Mouse (Mus musculus) neural tube, embryonic 14.5 days (tissue): ENCODE measurements around the gene Cux2. TPM values are rescaled to one million over a fixed set of nuclear protein-coding genes. Genes with fewer than 3 reads are reported as not detected.

Experiments
- ATAC-seq: fragments of 200-750 bp; cut with Nextera tagmentation; 2 replicates; pipeline ENCODE4 v1.8.0; 2017; ENCODE audit warnings: low read depth, mild to moderate bottlenecking, moderate TSS enrichment, moderate library complexity
- H3K27ac ChIP-seq: fragments of 300-500 bp; sonication (generic); 2 replicates; pipeline ENCODE4 v1.5.1; 2014; ENCODE audit warnings: low read depth, mild to moderate bottlenecking, control low read depth, low read length, moderate library complexity, mixed read lengths
- H3K27me3 ChIP-seq: fragments of 300-500 bp; sonication (generic); 2 replicates; pipeline ENCODE4 v1.6.1; 2014; ENCODE audit warnings: low read length; ENCODE audit not compliant: control insufficient read depth, insufficient read depth
- H3K36me3 ChIP-seq: fragments of 300-500 bp; sonication (generic); 2 replicates; pipeline ENCODE4 v1.6.1; 2014; ENCODE audit warnings: low read length, mixed read lengths; ENCODE audit not compliant: control insufficient read depth, insufficient read depth
- H3K4me1 ChIP-seq: fragments of 300-500 bp; sonication (generic); 2 replicates; pipeline ENCODE4 v1.6.1; 2014; ENCODE audit warnings: low read length; ENCODE audit not compliant: control insufficient read depth, insufficient read depth
- H3K4me2 ChIP-seq: fragments of 300-500 bp; sonication (generic); 2 replicates; pipeline ENCODE4 v1.6.1; 2014; ENCODE audit warnings: mild to moderate bottlenecking, low read depth, low read length, control low read depth
- H3K4me3 ChIP-seq: fragments of 300-500 bp; sonication (generic); 2 replicates; pipeline ENCODE4 v1.5.1; 2014; ENCODE audit warnings: low read depth, low read length, control low read depth, mixed read lengths
- H3K9ac ChIP-seq: fragments of 300-500 bp; sonication (generic); replicated peaks from 2 replicates; pipeline ENCODE4 v1.6.1; 2014; ENCODE audit warnings: low read depth, mild to moderate bottlenecking, control low read depth, low read length, mixed read lengths
- H3K9me3 ChIP-seq: fragments of 300-500 bp; sonication (generic); 2 replicates; pipeline ENCODE4 v1.6.1; 2016; ENCODE audit warnings: low read length; ENCODE audit not compliant: control insufficient read depth
- WGBS: fragments of 180-500 bp; shearing (Covaris S2); extraction: QIAGEN DNeasy Blood & Tissue Kit; methylation state at CpG from one replicate; pipeline ENCODE4 v1.1.7; 2014; 5-methylcytosine and 5-hydroxymethylcytosine counted together
- polyA plus RNA-seq: library from polyadenylated mRNA; unstranded; fragments of >200 nt; fragmentation: Nextera tagmentation; extraction: Ambion mirVana; gene quantifications from 2 replicates; pipeline ENCODE4 v1.2.1, GENCODE M21; 2014

Gene Cux2
- polyA plus RNA-seq, 1 experiment from 2014 or later = 31.3 TPM

GRCm38 (mm10) chr5:121821116-121821515 lies 228.8 kb downstream of the Cux2 start:
- Histone ChIP-seq H3K27me3 (no peaks in the 10 kb centered on the region), H3K4me1 (no peaks in the 10 kb centered on the region), H3K9me3 (no peaks in the 10 kb centered on the region), H3K9ac (no peak overlapping the region), H3K4me3 (no peak overlapping the region), H3K4me2 (no peak overlapping the region), H3K27ac (no peak overlapping the region), H3K36me3 (peaks cover 28% of the 10 kb centered on the region)
- WGBS = 81% methylated on average over 5 of the region's 5 CpGs
- no peak for ATAC-seq

DNA sequence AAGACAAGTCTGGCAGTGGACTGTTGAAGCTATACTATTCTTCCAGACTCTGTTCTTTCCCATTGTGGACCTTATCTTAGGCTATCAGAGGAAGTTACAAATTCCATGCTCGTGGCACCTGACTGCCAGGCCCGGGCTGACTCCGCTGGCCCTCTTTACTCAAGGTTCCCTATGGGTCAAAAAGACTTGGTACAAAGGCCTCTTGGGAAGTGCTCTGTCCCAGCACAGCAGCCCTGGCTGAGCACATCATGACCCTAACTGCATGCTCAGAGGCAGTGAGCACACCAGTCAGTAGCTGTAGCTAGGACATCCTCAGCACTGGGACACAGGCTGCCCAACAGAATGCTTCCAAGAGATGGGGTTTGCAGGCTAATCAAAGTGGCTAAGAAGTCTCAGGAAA lies 229.2 kb downstream of the Cux2 start:
- Histone ChIP-seq H3K36me3 (peaks cover 32% of the 10 kb centered on the region), H3K4me1 (no peaks in the 10 kb centered on the region), H3K27ac (no peak overlapping the region), H3K9ac (no peak overlapping the region), H3K4me3 (no peak overlapping the region), H3K4me2 (no peak overlapping the region), H3K27me3 (no peaks in the 10 kb centered on the region), H3K9me3 (no peaks in the 10 kb centered on the region)
- ATAC-seq = no peak
- 90% methylated on average over 3 of the region's 3 CpGs for WGBS

DNA sequence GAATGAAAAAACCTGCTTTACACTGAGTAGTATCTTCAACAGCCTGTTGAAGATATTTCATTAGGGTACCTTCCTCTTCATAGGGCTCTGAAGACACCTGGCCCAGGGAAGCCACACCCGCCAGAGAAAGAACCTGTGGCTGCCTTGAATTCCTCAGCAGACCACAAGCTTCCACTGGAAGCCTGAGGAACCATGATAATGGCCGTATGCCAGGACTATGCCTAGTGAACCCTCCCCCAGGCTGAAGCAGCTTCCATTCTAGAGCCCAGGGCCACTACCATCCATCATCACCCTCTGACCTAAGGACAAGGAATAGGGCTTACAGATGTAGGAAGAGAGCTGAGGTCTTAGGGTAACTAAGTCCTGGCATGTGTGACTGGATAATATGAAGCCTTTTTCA lies 229.7 kb downstream of the Cux2 start:
- Histone ChIP-seq H3K36me3 (peaks cover 32% of the 10 kb centered on the region), H3K4me2 (no peak overlapping the region)

DNA sequence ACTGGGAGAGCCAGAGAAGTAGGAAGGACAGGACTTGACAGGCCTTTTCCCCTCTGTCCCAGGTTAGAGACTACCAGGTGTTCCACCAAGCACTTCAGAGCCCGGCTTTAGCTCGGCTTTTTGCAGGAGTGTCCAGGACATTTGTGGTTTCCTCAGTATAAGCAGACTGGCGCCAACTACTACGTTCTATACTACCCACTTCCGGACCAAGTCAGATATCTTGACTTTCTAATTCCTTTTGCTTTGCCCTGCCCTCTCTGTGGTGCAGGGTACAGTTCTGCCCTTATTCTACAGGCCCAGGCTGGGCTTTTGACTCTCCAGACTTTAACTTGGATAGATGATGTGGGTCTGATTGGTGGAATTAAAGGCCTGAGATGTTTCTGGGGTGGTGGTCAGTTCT lies 230.3 kb downstream of the Cux2 start:
- Histone ChIP-seq H3K36me3 (peaks cover 32% of the 10 kb centered on the region), H3K9ac (no peak overlapping the region), H3K27me3 (no peaks in the 10 kb centered on the region), H3K9me3 (no peaks in the 10 kb centered on the region), H3K4me1 (no peaks in the 10 kb centered on the region), H3K4me2 (no peak overlapping the region), H3K27ac (no peak overlapping the region), H3K4me3 (no peak overlapping the region)
- WGBS = 95% methylated on average over 5 of the region's 5 CpGs
- no peak for ATAC-seq

More for the DNA sequence above, 229.7 kb downstream of the Cux2 start:
- 96% methylated on average over 2 of the region's 2 CpGs for WGBS
- Histone ChIP-seq H3K4me1 (no peaks in the 10 kb centered on the region), H3K27me3 (no peaks in the 10 kb centered on the region), H3K27ac (no peak overlapping the region), H3K4me3 (no peak overlapping the region), H3K9ac (no peak overlapping the region), H3K9me3 (no peaks in the 10 kb centered on the region)
- no peak for ATAC-seq

DNA sequence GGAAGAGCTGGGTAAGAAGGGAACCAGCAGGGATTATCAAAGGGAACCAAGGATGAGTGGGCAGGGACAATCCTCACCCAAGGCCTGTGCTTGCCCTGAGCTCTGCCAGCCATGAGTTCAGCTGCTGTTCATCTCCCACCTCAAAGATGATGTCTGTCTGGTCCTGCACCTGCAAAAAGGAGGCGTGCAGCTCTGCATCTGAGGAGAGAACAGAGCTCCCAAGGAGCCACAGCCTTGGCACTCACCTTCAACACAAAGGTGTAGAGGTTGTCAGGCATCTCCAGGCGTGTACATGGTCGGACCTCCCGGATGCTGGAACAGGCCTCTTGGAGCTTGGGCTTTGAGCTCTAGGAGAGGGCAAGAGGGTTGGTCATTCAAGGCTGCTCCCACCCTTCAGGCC lies 231.0 kb downstream of the Cux2 start:
- no peak for ATAC-seq
- H3K4me2 ChIP-seq = no peak overlapping the region
- H3K4me1 ChIP-seq = no peaks in the 10 kb centered on the region
- H3K9ac ChIP-seq = no peak overlapping the region
- no peak overlapping the region for H3K27ac ChIP-seq
- WGBS = 98% methylated on average over 4 of the region's 4 CpGs
- H3K4me3 ChIP-seq = no peak overlapping the region
- peaks cover 37% of the 10 kb centered on the region for H3K36me3 ChIP-seq
- H3K9me3 ChIP-seq = no peaks in the 10 kb centered on the region
- H3K27me3 ChIP-seq = no peaks in the 10 kb centered on the region

DNA sequence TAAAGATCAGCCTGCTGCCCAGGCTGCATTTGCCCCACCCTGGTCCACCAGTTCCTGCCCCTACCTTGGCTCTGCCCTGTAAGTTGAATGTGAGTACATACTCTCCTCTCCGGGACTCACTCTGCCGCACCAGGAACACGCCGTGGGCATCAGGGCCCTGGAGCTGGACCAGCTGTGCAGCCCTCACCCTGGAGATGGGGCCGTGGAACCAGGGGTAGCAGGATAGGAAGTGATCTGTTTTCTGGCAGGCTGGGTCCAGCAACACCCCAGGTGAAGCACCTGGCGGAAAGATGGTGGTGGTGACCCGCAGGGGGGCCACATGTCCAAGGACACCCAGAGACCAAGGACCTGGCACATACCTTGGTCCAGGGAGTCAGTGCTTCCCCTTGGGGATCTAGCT lies 231.5 kb downstream of the Cux2 start:
- ATAC-seq = no peak
- peaks cover 41% of the 10 kb centered on the region for H3K36me3 ChIP-seq
- no peak overlapping the region for H3K4me2 ChIP-seq
- H3K27me3 ChIP-seq = no peaks in the 10 kb centered on the region
- H3K4me3 ChIP-seq = no peak overlapping the region
- no peaks in the 10 kb centered on the region for H3K4me1 ChIP-seq
- H3K9ac ChIP-seq = no peak overlapping the region
- 95% methylated on average over 7 of the region's 7 CpGs for WGBS
- H3K9me3 ChIP-seq = no peaks in the 10 kb centered on the region
- H3K27ac ChIP-seq = no peak overlapping the region

GRCm38 (mm10) chr5:121817551-121817950 lies 232.4 kb downstream of the Cux2 start:
- Histone ChIP-seq H3K27me3 (no peaks in the 10 kb centered on the region), H3K27ac (no peak overlapping the region), H3K36me3 (peaks cover 49% of the 10 kb centered on the region), H3K4me1 (no peaks in the 10 kb centered on the region), H3K4me2 (no peak overlapping the region), H3K9ac (no peak overlapping the region), H3K9me3 (no peaks in the 10 kb centered on the region), H3K4me3 (no peak overlapping the region)
- WGBS = 91% methylated on average over 9 of the region's 9 CpGs
- no peak for ATAC-seq

GRCm38 (mm10) chr5:121816611-121817010 lies 233.3 kb downstream of the Cux2 start:
- H3K4me2 ChIP-seq = no peak overlapping the region
- no peaks in the 10 kb centered on the region for H3K27me3 ChIP-seq
- WGBS = 98% methylated on average over 2 of the region's 2 CpGs
- H3K9me3 ChIP-seq = no peaks in the 10 kb centered on the region
- peaks cover 59% of the 10 kb centered on the region for H3K36me3 ChIP-seq
- no peak overlapping the region for H3K27ac ChIP-seq
- no peak overlapping the region for H3K9ac ChIP-seq
- ATAC-seq = no peak
- no peaks in the 10 kb centered on the region for H3K4me1 ChIP-seq
- H3K4me3 ChIP-seq = no peak overlapping the region

DNA sequence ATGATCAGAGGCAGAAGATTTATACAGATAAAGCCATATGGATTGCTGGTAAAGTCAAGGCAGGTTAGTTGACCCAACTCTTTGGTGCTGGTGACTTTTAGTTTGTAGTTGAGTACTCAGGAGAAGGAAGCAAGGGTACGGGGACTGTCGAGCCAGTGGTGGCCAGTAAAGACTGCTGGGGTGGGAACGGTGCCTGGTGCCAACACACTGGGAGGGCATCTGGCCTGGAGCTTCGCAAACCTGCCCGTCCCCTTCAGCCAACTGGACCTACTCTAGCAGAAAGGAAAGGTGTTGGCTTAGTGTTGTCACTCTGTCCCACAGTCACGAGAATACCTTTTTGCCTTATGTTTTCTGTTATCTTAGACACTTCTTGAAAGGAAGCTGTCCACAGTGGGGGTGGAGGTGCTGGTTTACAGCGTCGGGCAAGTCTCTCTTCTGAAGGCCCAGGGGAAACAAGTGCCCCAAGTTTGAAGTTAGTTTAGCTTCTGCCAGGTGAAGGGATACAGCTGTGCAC lies 234.0 kb downstream of the Cux2 start:
- Histone ChIP-seq H3K4me3 (no peak overlapping the region), H3K4me1 (no peaks in the 10 kb centered on the region), H3K9me3 (no peaks in the 10 kb centered on the region), H3K27me3 (no peaks in the 10 kb centered on the region), H3K4me2 (no peak overlapping the region), H3K27ac (no peak overlapping the region), H3K9ac (no peak overlapping the region), H3K36me3 (peaks cover 65% of the 10 kb centered on the region)
- WGBS = 94% methylated on average over 8 of the region's 8 CpGs
- no peak for ATAC-seq
